Mouse (Mus musculus): Measurements from ENCODE around the gene Kdf1. TPM values are rescaled to one million over a fixed set of nuclear protein-coding genes. Genes with fewer than 3 reads are reported as not detected.

The Kdf1 gene
- polyA plus RNA-seq, 1 experiment from 2014 or later, result 11.6 TPM

DNA sequence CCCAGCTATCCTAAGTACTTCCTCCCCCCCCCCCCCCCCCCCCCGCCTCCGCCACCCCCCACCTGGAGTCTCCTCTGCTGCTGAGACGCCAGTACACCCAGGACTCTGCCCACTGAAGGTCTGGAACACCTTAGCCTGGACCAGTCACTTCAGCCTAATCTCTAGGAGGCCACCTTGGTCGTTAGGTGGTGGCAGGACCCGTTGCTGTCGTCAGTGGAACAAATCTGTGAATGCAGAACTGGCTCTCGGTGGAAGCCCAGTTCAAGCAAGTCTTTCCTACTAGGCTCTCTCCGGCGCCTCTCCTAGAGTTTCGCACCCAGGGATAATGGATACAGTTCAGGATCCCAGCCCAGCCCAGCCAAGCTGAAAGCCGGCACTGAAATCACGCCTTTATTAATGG, 24.9 kb upstream of the Kdf1 start:
- 24% methylated on average over 9 of the region's 12 CpGs for WGBS
- Histone ChIP-seq H3K4me1 (ENCODE audit: control insufficient read depth, insufficient read depth, low read length) (peaks cover 7% of the 10 kb centered on the region), H3K4me3 (ENCODE audit: low read depth, low read length) (peak overlapping the region; percentile 27; the same call in 1 of the 2 replicates), H3K36me3 (ENCODE audit: control insufficient read depth, insufficient read depth, low read length) (no peaks in the 10 kb centered on the region), H3K9ac (ENCODE audit: low read depth, low read length) (no peak overlapping the region), H3K27me3 (replicated peaks; ENCODE audit: control insufficient read depth, insufficient read depth, low read length) (peaks cover 42% of the 10 kb centered on the region), H3K27ac (replicated peaks; ENCODE audit: low read depth, low read length) (no peak overlapping the region), H3K9me3 (ENCODE audit: control insufficient read depth, low read length) (no peaks in the 10 kb centered on the region), H3K4me2 (ENCODE audit: low read depth, low read length) (peak overlapping the region; percentile 51)
- ATAC-seq (ENCODE audit: low read depth), result no peak
- no peak for DNase-seq (ENCODE audit: low spot score)

- Histone ChIP-seq H3K27me3 (replicated peaks; ENCODE audit: control insufficient read depth, insufficient read depth, low read length) (peaks cover 48% of the 10 kb centered on the region), H3K9me3 (ENCODE audit: control insufficient read depth, low read length) (no peaks in the 10 kb centered on the region), H3K4me2 (ENCODE audit: low read depth, low read length) (peak overlapping the region; percentile 51), H3K4me3 (ENCODE audit: low read depth, low read length) (peak overlapping the region; percentile 27), H3K9ac (ENCODE audit: low read depth, low read length) (no peak overlapping the region), H3K27ac (replicated peaks; ENCODE audit: low read depth, low read length) (no peak overlapping the region), H3K4me1 (ENCODE audit: control insufficient read depth, insufficient read depth, low read length) (peaks cover 8% of the 10 kb centered on the region), H3K36me3 (ENCODE audit: control insufficient read depth, insufficient read depth, low read length) (no peaks in the 10 kb centered on the region)
- ATAC-seq (ENCODE audit: low read depth), result no peak
- peak; percentile 85 for DNase-seq (ENCODE audit: low spot score)
- 0% methylated on average over 12 of the region's 12 CpGs for WGBS
Observed at GRCm38 (mm10) chr4:133494432-133494831, 24.3 kb upstream of the Kdf1 start.

GRCm38 (mm10) chr4:133494867-133495266, 23.9 kb upstream of the Kdf1 start:
- H3K4me2 ChIP-seq (ENCODE audit: low read depth, low read length), result no peak overlapping the region
- H3K9ac ChIP-seq (ENCODE audit: low read depth, low read length), result no peak overlapping the region
- no peaks in the 10 kb centered on the region for H3K9me3 ChIP-seq (ENCODE audit: control insufficient read depth, low read length)
- no peak overlapping the region for H3K4me3 ChIP-seq (ENCODE audit: low read depth, low read length)
- no peaks in the 10 kb centered on the region for H3K36me3 ChIP-seq (ENCODE audit: control insufficient read depth, insufficient read depth, low read length)
- ATAC-seq (ENCODE audit: low read depth), result no peak
- H3K4me1 ChIP-seq (ENCODE audit: control insufficient read depth, insufficient read depth, low read length), result peaks cover 8% of the 10 kb centered on the region
- DNase-seq (ENCODE audit: low spot score), result no peak
- H3K27ac ChIP-seq (replicated peaks; ENCODE audit: low read depth, low read length), result no peak overlapping the region
- WGBS, result 65% methylated on average over 4 of the region's 4 CpGs
- H3K27me3 ChIP-seq (replicated peaks; ENCODE audit: control insufficient read depth, insufficient read depth, low read length), result peaks cover 52% of the 10 kb centered on the region

DNA sequence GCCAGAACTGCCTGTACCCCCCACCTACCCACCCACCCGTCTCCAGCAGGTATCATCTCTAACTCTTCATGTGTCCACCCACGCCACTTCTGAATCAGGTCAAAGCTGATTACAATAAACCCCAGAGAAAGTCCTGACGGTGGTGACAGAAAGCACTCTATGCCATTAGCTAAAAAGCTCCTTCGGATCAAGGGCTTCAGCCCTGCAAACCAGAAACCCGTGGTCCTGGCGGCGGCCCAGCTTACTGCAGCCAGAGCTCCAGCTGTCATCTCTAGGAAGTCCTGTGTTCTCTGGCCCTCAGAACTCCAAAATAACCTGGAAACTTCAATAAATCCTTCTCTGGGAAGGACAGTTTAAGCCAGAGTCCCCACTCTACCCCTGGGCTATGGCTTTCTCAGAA, 23.1 kb upstream of the Kdf1 start:
- Histone ChIP-seq H3K9ac (ENCODE audit: low read depth, low read length) (no peak overlapping the region), H3K27me3 (replicated peaks; ENCODE audit: control insufficient read depth, insufficient read depth, low read length) (peaks cover 61% of the 10 kb centered on the region), H3K4me1 (ENCODE audit: control insufficient read depth, insufficient read depth, low read length) (peaks cover 8% of the 10 kb centered on the region), H3K9me3 (ENCODE audit: control insufficient read depth, low read length) (no peaks in the 10 kb centered on the region), H3K4me2 (ENCODE audit: low read depth, low read length) (no peak overlapping the region), H3K36me3 (ENCODE audit: control insufficient read depth, insufficient read depth, low read length) (no peaks in the 10 kb centered on the region), H3K4me3 (ENCODE audit: low read depth, low read length) (no peak overlapping the region), H3K27ac (replicated peaks; ENCODE audit: low read depth, low read length) (no peak overlapping the region)
- 33% methylated on average over 7 of the region's 7 CpGs for WGBS
- ATAC-seq (ENCODE audit: low read depth) (no peak), DNase-seq (ENCODE audit: low spot score) (no peak)

DNA sequence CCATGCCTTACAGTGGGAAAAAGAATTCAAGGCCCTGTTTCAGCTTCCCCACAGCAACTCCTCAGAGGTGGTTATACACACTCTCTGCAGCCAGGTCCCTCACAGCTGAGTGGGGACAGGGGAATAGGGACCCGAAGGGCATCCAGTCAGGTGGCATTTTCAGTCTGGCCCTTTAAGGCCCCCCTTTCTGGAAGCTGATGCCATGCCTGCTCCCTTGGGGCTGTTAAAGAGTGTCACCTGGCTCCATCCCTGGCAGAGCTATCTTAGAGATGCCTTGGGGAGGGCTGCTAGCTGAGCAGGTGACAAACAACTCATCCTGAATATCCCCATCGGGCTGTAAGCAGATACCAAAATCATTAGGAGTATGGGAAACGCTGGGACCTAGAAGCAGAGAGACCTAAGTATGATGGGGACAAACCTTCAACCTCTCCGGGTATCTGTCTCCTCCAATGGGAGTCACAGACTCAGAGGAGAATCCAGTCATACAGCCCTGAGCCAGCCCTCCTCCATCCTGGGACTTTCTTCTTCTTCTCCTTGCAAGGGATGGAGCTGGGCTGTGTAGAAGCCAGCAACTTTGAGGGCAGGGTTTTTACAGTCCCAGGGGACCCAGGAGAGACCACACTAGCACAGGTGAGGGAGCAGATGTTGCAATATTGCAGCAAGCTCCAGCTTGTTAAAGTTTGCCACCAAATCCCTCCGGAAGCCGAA, 21.9 kb upstream of the Kdf1 start:
- no peak overlapping the region for H3K27ac ChIP-seq (replicated peaks; ENCODE audit: low read depth, low read length)
- no peaks in the 10 kb centered on the region for H3K9me3 ChIP-seq (ENCODE audit: control insufficient read depth, low read length)
- DNase-seq (ENCODE audit: low spot score) (peak; percentile 46), ATAC-seq (ENCODE audit: low read depth) (peak; percentile 39; the same call in 1 of the 2 replicates)
- H3K36me3 ChIP-seq (ENCODE audit: control insufficient read depth, insufficient read depth, low read length), result no peaks in the 10 kb centered on the region
- peak overlapping the region; percentile 98 for H3K4me2 ChIP-seq (ENCODE audit: low read depth, low read length)
- no peak overlapping the region; the same call in 1 of the 2 replicates for H3K9ac ChIP-seq (ENCODE audit: low read depth, low read length)
- peaks cover 72% of the 10 kb centered on the region for H3K27me3 ChIP-seq (replicated peaks; ENCODE audit: control insufficient read depth, insufficient read depth, low read length)
- H3K4me1 ChIP-seq (ENCODE audit: control insufficient read depth, insufficient read depth, low read length), result peaks cover 4% of the 10 kb centered on the region
- 16% methylated on average over 6 of the region's 6 CpGs for WGBS
- H3K4me3 ChIP-seq (ENCODE audit: low read depth, low read length), result peak overlapping the region; percentile 59

DNA sequence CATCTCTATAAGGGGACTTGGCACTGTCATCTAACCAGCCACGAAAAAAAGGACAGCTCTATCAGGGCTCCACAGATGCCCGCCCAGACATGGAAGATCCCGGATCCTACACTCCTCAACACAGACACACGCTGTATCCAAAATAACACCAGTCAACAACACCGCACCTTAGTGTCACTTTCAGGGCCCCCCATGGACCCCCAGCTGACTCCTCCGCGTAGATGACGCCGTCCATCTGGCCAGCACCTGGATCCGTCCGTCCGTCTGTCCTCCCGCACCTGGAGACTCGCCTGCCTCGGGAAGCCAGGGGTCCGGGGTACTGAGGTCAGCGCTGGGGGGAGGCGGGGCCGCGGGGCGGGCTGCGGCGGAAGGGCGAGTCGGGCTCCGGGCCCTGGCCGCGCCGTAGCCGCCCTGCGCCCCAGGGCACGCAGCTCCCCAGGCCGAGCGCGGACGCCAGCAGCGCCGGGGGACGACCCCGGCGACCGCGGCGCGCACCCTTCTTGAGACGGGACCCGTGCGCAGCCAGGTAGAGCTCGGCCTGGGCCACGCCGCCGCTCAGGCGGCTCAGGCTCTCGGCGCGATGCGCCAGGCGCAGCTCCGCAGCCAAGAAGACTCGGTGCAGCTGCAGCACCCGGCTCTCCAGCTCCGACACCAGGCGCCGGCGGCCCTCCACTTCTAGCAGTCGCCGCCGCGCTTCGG, 21.2 kb upstream of the Kdf1 start:
- ATAC-seq (ENCODE audit: low read depth), result peak; percentile 48
- DNase-seq (ENCODE audit: low spot score), result peak; percentile 45
- Histone ChIP-seq H3K36me3 (ENCODE audit: control insufficient read depth, insufficient read depth, low read length) (no peaks in the 10 kb centered on the region), H3K9me3 (ENCODE audit: control insufficient read depth, low read length) (no peaks in the 10 kb centered on the region), H3K4me2 (ENCODE audit: low read depth, low read length) (peak overlapping the region; percentile 98), H3K4me1 (ENCODE audit: control insufficient read depth, insufficient read depth, low read length) (peaks cover 4% of the 10 kb centered on the region; the same call in 1 of the 2 replicates), H3K27ac (replicated peaks; ENCODE audit: low read depth, low read length) (no peak overlapping the region), H3K9ac (ENCODE audit: low read depth, low read length) (peak overlapping the region; percentile 70), H3K27me3 (replicated peaks; ENCODE audit: control insufficient read depth, insufficient read depth, low read length) (peaks cover 72% of the 10 kb centered on the region), H3K4me3 (ENCODE audit: low read depth, low read length) (peak overlapping the region; percentile 59)
- WGBS, result 3% methylated on average over 16 of the region's 70 CpGs

DNA sequence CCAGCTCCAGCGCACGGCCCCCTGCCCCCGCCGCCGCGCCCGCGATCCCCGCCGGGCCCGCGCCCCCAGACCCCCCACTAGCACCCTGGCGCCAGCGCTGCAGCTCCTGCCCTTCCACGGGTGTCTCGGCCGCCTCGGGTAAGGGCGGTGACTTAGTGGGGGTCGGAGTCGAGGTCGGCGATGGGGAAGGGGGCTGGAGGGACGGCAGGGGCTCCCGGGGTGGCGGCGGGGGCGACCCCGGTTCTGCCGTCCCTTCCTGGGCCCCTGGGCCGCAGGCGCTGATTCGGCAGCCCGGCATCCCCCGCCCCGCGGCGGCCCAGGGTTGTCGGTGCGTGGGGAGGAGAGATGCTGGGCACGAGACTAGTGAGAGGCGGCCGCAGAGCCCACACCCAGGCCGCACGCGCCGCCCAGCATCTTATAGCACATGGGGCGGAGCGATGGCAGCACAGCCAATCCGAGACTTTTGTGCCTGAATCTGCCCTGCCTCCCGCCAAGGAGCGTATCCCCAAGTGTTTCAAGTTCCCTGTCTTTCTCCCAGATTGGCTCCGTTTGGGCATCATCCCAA, 20.5 kb upstream of the Kdf1 start, which contains the start of gene Trnp1:
Gene Trnp1 (minus strand): TSS at position 391 of the 565 bp plus-strand sequence.
- ATAC-seq (ENCODE audit: low read depth) (peak; percentile 90), DNase-seq (ENCODE audit: low spot score) (peak; percentile 94)
- H3K4me3 ChIP-seq (ENCODE audit: low read depth, low read length), result peak within 1 kb of the TSS; percentile 59
- WGBS, result 0% methylated on average over 14 of the region's 53 CpGs
- peak within 1 kb of the TSS; percentile 70 for H3K9ac ChIP-seq (ENCODE audit: low read depth, low read length)
- H3K4me2 ChIP-seq (ENCODE audit: low read depth, low read length), result peak within 1 kb of the TSS; percentile 98
- no peaks in the 10 kb centered on the region for H3K9me3 ChIP-seq (ENCODE audit: control insufficient read depth, low read length)
- peaks cover 74% of the 10 kb centered on the region for H3K27me3 ChIP-seq (replicated peaks; ENCODE audit: control insufficient read depth, insufficient read depth, low read length)
- peaks cover 4% of the 10 kb centered on the region; the same call in 1 of the 2 replicates for H3K4me1 ChIP-seq (ENCODE audit: control insufficient read depth, insufficient read depth, low read length)
- no peaks in the 10 kb centered on the region for H3K36me3 ChIP-seq (ENCODE audit: control insufficient read depth, insufficient read depth, low read length)
- H3K27ac ChIP-seq (replicated peaks; ENCODE audit: low read depth, low read length), result no peak within 1 kb of the TSS

DNA sequence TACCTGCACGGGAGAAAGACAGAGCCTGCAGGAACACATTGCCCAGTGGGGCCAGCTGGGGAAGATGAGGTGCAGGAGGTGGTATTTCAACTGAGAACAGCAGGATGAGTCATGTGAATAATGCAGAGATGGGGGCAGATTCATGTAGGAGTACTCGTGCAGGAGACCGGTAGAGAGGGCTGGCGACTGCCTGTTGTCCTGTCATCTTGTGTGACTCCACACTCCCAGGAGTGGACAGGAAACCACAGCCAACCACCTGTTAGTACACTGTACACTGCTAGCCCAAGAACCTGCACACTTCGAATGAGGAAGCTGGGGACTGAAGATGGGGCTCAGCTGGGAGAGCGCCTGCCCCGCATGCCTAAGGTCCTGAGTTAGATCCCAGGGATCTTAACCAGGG, 17.2 kb upstream of the Kdf1 start:
- 62% methylated on average over 7 of the region's 7 CpGs for WGBS
- no peak for DNase-seq (ENCODE audit: low spot score)
- H3K36me3 ChIP-seq (ENCODE audit: control insufficient read depth, insufficient read depth, low read length), result no peaks in the 10 kb centered on the region
- H3K27ac ChIP-seq (replicated peaks; ENCODE audit: low read depth, low read length), result no peak overlapping the region
- H3K4me2 ChIP-seq (ENCODE audit: low read depth, low read length), result no peak overlapping the region
- H3K9me3 ChIP-seq (ENCODE audit: control insufficient read depth, low read length), result no peaks in the 10 kb centered on the region
- peaks cover 4% of the 10 kb centered on the region; the same call in 1 of the 2 replicates for H3K4me1 ChIP-seq (ENCODE audit: control insufficient read depth, insufficient read depth, low read length)
- no peak overlapping the region for H3K4me3 ChIP-seq (ENCODE audit: low read depth, low read length)
- ATAC-seq (ENCODE audit: low read depth), result no peak
- no peak overlapping the region for H3K9ac ChIP-seq (ENCODE audit: low read depth, low read length)
- peaks cover 68% of the 10 kb centered on the region for H3K27me3 ChIP-seq (replicated peaks; ENCODE audit: control insufficient read depth, insufficient read depth, low read length)
